Mouse (Mus musculus) R1 (cell line): ENCODE results near the gene Larp7.

ENCODE experiments used
- DNase-seq: peaks from one replicate; pipeline ENCODE4 v3.0.0-alpha.2; 2018; ENCODE audit warnings: low read depth, low spot score

The Larp7 gene

DNA sequence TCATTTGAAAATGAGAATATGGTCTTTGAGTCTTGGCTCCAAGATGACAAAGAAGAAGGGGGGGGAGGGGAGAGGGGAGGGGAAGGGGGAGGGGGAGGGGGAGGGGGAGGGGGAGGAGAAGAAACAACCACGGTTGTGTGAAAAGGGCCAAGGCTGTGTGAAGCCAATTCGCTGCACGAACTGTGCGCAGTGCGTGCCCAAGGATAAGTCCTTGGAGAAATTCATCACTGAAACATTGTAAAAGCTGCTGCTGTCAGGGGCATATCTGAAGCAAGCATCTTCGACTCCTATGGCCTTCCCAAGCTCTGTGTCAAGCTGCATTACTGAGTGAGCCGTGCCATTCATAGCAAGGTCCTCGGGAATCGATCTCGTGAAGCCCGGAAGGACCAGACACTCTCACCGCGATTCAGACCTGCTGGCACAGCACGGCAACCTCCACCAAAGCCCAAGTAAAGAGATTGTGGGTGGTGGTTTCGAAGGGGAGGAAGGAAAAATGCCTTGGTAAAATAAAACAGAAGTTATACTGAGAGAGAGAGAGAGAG, 40.3 kb downstream of the Larp7 start:
- DNase-seq: no peak

DNA sequence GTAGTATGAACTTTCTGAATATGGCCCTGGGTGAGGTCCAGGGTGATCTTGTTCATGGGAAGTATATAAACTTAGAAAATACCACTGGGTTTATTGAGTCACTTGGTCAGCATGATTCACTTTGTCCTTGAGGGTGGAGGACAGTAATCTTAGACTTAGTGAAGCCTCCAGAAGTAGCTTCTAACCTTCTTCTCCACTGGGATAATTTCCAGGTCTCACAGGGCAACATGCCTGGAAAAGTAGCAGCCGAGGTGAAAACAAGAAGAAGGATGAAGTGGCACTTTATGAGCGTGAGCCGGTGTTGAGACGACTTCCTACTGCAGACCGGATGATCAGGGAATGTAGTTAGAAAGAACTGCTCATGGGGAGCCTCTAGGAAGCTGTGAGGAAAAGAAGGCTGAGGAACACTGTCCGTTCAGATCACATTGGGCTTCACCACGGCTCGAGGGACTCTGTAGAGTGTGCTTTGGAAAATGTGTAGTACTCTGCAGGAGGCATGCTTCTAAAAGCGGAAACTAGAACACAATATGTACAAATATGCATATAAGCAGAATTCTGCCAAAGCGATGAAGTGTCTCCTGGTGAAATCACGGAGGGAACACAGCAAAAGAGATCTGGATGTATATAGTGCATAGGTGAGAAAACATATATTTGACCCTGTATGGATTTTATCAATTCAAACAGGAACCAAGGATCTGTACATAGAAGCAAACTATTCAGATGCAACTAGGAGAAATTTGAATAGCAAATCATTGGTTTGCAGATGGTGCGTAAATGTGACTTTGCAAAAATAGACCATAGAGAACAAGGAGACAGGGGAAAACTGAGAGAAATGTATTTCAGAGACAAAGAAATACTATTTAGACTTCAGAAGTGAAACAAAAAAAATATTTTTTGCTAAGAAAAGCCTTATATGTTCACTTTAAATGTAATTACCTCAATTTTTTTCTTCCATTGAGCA, 41.1 kb downstream of the Larp7 start:
- DNase-seq: no peak

- no peak for DNase-seq
Observed at GRCm38 (mm10) chr3:127507878-127508783, 45.0 kb downstream of the Larp7 start.

GRCm38 (mm10) chr3:127498742-127499400, 54.3 kb downstream of the Larp7 start, which contains the start of gene Ank2:
Gene Ank2, minus strand, starts transcription at chr3:127499350.
- peak; percentile 63 for DNase-seq

GRCm38 (mm10) chr3:127498197-127498741, 54.9 kb downstream of the Larp7 start:
- DNase-seq: peak; percentile 43

DNA sequence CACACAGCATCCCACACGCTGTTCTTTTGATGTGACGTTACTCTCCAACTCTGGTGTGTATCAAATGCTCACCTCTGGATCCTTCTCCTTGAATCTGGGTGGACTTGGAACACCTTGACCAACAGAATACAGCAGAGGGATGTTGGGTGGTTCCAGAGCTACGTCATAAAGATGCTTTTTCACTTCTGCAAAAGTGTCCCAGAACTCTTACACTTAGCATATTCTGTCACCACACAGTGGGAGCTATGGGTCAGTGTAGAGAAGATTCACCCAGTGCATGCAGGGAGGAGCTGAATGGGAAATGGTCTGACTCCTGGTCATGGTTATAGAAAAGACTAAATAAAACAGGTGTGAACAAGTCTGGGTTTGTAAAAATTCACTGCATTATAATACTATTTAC, 60.5 kb downstream of the Larp7 start:
- DNase-seq: no peak

DNA sequence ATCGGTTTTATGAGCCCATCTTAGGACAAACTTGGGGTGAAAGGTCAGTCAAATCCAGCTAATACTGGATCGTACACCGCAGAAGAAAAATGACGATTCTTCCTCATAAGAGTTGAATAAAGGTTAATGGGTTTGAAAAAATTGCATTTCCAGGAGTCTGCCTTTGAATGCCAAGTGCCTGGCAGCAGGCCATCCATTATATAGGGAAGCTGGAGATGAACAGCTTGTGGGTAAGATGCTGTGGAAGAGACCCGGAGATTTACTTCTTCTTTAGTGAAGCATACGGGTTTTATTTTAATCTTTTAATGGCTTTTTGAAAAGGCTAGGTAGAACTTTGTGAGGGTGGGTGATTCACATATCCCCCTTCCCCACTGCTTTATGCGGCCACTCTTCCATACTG, 65.8 kb downstream of the Larp7 start:
- no peak for DNase-seq
